Mouse (Mus musculus) stomach, embryonic 16.5 days (tissue): Measurements from ENCODE around the gene Xrcc2. TPM values are rescaled to one million over a fixed set of nuclear protein-coding genes. Genes with fewer than 3 reads are reported as not detected.
"Not testable (repeated sequence)": the region's sequence is repeated elsewhere in the genome, so short reads cannot be mapped to it uniquely, and the experiment has no call there.

Experiments used
- ATAC-seq: fragments of 200-750 bp; cut with Nextera tagmentation; 2 replicates; pipeline ENCODE4 v1.8.0; 2017; ENCODE audit warnings: moderate number of reproducible peaks, moderate TSS enrichment; ENCODE audit not compliant: insufficient read depth, low FRiP score
- H3K27ac ChIP-seq: fragments of 300-500 bp; sonication (generic); 2 replicates; pipeline ENCODE4 v1.5.1; 2014; ENCODE audit warnings: low read length
- H3K27me3 ChIP-seq: fragments of 300-500 bp; sonication (generic); 2 replicates; pipeline ENCODE4 v1.6.1; 2014; ENCODE audit warnings: low read length, control low read depth, mixed read lengths; ENCODE audit not compliant: control insufficient read depth, insufficient read depth
- H3K36me3 ChIP-seq: fragments of 300-500 bp; sonication (generic); 2 replicates; pipeline ENCODE4 v1.6.1; 2014; ENCODE audit warnings: low read length; ENCODE audit not compliant: control insufficient read depth, insufficient read depth
- H3K4me1 ChIP-seq: fragments of 300-500 bp; sonication (generic); 2 replicates; pipeline ENCODE4 v1.6.1; 2014; ENCODE audit warnings: low read length, control low read depth, mixed read lengths; ENCODE audit not compliant: control insufficient read depth, insufficient read depth
- H3K4me2 ChIP-seq: fragments of 300-500 bp; sonication (generic); 2 replicates; pipeline ENCODE4 v1.6.1; 2014; ENCODE audit warnings: low read depth, low read length, mixed read lengths
- H3K4me3 ChIP-seq: fragments of 300-500 bp; sonication (generic); replicated peaks from 2 replicates; pipeline ENCODE4 v1.5.1; 2014; ENCODE audit warnings: mild to moderate bottlenecking, low read length
- H3K9ac ChIP-seq: fragments of 300-500 bp; sonication (generic); 2 replicates; pipeline ENCODE4 v1.6.1; 2014; ENCODE audit warnings: low read length
- H3K9me3 ChIP-seq: fragments of 300-500 bp; sonication (generic); replicated peaks from 2 replicates; pipeline ENCODE4 v1.6.1; 2016; ENCODE audit warnings: low read length, control low read depth; ENCODE audit not compliant: control insufficient read depth
- WGBS: fragments of 180-500 bp; shearing (Covaris S2); extraction: QIAGEN DNeasy Blood & Tissue Kit; methylation state at CpG from one replicate; pipeline ENCODE4 v1.1.7; 2014; 5-methylcytosine and 5-hydroxymethylcytosine counted together
- polyA plus RNA-seq: library from polyadenylated mRNA; unstranded; fragments of >200 nt; fragmentation: Nextera tagmentation; extraction: Ambion mirVana; gene quantifications from 2 replicates; pipeline ENCODE4 v1.2.1, GENCODE M21; 2015

Gene Xrcc2
- polyA plus RNA-seq, 1 experiment from 2014 or later, result 7.2 TPM

- Histone ChIP-seq H3K27me3 (no peaks in the 10 kb centered on the region), H3K36me3 (no peaks in the 10 kb centered on the region), H3K9ac (no peak overlapping the region), H3K9me3 (no peaks in the 10 kb centered on the region), H3K27ac (no peak overlapping the region), H3K4me2 (no peak overlapping the region), H3K4me1 (no peaks in the 10 kb centered on the region), H3K4me3 (no peak overlapping the region)
- WGBS, result 77% methylated on average over 2 of the region's 2 CpGs
- no peak for ATAC-seq
These were observed 30.2 kb upstream of the Xrcc2 start for GRCm38 (mm10) chr5:25735861-25736260.

DNA sequence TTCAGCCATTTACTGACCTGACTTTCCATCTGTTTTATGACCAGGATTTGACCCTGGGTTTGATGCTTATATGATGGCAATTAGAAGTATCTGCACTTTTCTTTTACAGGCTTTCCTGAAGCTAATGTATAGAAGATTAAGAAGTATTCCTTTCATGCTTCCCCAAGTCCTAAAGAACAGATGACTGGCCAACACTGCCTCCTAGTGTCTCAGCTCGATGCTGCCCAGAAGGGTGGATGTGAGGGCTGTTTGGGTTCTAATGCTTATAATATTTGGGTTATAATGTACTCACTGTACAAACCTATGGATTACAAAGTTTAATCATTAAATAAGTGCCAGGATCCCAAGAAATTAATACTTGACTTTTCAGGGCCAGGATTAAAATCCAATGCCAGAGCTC is 28.7 kb upstream of the Xrcc2 start:
- 5% methylated on average over 1 of the region's 1 CpGs for WGBS
- ATAC-seq, result no peak
- no peak overlapping the region for H3K9ac ChIP-seq

DNA sequence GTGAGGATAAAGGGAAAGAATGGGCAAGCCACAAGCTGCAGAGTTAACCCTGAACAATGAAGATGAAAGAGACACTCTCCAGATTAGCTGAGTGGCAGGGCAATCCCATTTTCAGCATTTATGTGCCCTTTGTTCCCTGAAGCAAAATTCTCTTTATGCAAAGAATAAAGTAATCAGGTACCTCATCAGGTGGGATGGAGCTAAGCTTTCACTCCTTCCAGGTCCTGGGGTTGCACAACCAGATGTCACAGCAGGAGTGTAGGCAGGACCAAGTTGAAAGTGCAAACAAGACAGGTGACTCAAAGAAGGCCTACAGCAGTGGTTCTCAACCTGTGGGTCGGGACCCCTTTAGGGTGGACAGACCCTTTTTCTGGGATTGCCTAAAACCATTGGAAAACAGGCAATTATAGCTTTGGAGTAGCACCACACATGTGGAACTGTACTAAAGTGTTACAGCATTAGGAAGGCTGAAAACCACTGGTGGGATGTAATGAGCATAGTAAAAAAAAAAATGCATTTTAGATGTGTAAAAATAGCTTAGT is 18.6 kb upstream of the Xrcc2 start:
- WGBS, result 38% methylated on average over 1 of the region's 1 CpGs

More for the DNA sequence above, 28.7 kb upstream of the Xrcc2 start:
- Histone ChIP-seq H3K4me2 (no peak overlapping the region), H3K27ac (no peak overlapping the region), H3K4me3 (no peak overlapping the region), H3K4me1 (no peaks in the 10 kb centered on the region), H3K27me3 (no peaks in the 10 kb centered on the region), H3K36me3 (no peaks in the 10 kb centered on the region), H3K9me3 (no peaks in the 10 kb centered on the region)

GRCm38 (mm10) chr5:25723016-25723415 is 17.4 kb upstream of the Xrcc2 start:
- no peak overlapping the region for H3K4me2 ChIP-seq
- no peak overlapping the region for H3K9ac ChIP-seq
- no peak overlapping the region for H3K27ac ChIP-seq
- WGBS, result 79% methylated on average over 2 of the region's 2 CpGs
- no peaks in the 10 kb centered on the region for H3K9me3 ChIP-seq
- H3K4me1 ChIP-seq, result no peaks in the 10 kb centered on the region
- no peak for ATAC-seq
- no peak overlapping the region for H3K4me3 ChIP-seq
- no peaks in the 10 kb centered on the region for H3K27me3 ChIP-seq
- H3K36me3 ChIP-seq, result no peaks in the 10 kb centered on the region

More for the DNA sequence above, 18.6 kb upstream of the Xrcc2 start:
- Histone ChIP-seq H3K9me3 (no peaks in the 10 kb centered on the region), H3K9ac (no peak overlapping the region), H3K27ac (no peak overlapping the region), H3K36me3 (no peaks in the 10 kb centered on the region), H3K27me3 (no peaks in the 10 kb centered on the region), H3K4me1 (no peaks in the 10 kb centered on the region), H3K4me2 (no peak overlapping the region), H3K4me3 (no peak overlapping the region)
- ATAC-seq, result no peak

DNA sequence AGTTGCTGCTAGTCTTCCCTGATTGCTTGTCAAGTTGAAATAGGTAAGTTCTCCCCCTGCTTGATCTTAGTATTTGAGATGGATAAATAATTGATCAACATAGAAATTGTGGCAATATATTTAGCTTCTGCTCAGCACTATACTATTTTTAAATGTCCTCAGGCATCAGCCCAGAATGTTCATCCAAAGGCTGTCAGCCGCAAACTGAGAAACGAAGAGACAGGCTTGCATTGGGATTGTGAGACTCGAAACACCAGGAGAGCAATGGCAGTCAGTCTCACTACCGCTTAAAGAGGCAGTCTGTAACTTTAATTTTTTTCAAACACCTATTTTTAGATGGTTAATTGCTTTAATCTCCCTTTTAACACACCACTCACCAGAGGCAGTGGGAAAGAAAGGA is 13.8 kb upstream of the Xrcc2 start:
- H3K4me1 ChIP-seq, result no peaks in the 10 kb centered on the region
- H3K27me3 ChIP-seq, result no peaks in the 10 kb centered on the region
- H3K27ac ChIP-seq, result no peak overlapping the region
- H3K9me3 ChIP-seq, result no peaks in the 10 kb centered on the region
- no peak overlapping the region for H3K9ac ChIP-seq
- H3K4me3 ChIP-seq, result no peak overlapping the region
- no peak overlapping the region for H3K4me2 ChIP-seq
- H3K36me3 ChIP-seq, result no peaks in the 10 kb centered on the region
- WGBS, result 84% methylated on average over 4 of the region's 4 CpGs
- ATAC-seq, result no peak

- WGBS, result 92% methylated on average over 4 of the region's 4 CpGs
- H3K9me3 ChIP-seq, H3K9ac ChIP-seq, H3K36me3 ChIP-seq, H3K4me2 ChIP-seq, H3K4me1 ChIP-seq, H3K4me3 ChIP-seq, ATAC-seq, H3K27me3 ChIP-seq, H3K27ac ChIP-seq: not testable (repeated sequence)
These were observed 7.5 kb upstream of the Xrcc2 start for GRCm38 (mm10) chr5:25713001-25713706.

DNA sequence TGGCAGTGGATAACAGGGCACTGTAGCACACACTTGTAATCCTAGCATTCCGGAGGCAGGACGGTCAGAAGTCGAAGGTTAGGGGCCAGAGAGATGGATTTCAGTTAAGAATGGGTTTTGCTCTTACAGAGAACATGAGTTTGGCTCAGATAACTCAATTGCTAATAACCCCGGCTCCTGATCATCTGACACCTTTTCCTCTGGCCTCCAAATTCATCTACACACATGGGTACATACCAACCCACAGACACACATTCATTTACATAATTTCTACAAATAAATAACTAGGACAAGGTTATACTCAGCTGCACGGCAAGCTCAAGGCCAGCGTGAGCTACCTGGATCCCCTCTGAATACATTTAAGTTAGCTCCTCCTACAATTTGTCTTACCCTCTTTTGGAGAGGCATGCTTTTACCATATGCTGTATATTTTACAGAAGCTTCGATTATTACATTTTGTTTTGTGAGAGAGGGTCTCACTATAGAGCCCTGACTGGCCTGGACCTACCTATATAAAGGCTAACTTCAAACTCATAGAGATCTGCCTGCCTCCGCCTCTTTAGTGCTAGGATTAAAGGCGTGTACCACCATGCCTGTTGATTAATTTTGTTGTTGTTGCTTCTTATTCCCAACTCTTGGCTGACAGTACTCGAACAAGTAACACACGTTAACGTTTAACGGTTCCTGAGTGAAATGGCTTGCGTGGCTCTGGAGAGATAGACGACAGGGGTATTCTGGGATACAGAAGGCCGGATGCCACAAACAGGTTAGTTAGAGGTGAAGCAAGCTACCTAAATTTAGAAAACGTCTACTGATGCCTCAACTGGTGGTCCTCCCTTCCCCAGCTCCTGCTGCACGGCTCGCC is 691 bp downstream of the Xrcc2 start:
- Histone ChIP-seq H3K36me3 (peaks cover 3% of the 10 kb centered on the region; the same call in 1 of the 2 replicates), H3K27me3 (no peaks in the 10 kb centered on the region), H3K4me3 (peak overlapping the region; percentile 77), H3K27ac (peak overlapping the region; percentile 52; the same call in 1 of the 2 replicates), H3K4me2 (peak overlapping the region; percentile 83), H3K9ac (peak overlapping the region; percentile 83), H3K9me3 (no peaks in the 10 kb centered on the region), H3K4me1 (peaks cover 7% of the 10 kb centered on the region)
- WGBS, result 19% methylated on average over 19 of the region's 19 CpGs
- ATAC-seq, result no peak

- Histone ChIP-seq H3K27me3 (no peaks in the 10 kb centered on the region), H3K36me3 (0 out of 2 replicates have a peak, but pooled peaks cover 3% of the 10 kb centered on the region), H3K9ac (no peak overlapping the region), H3K9me3 (no peaks in the 10 kb centered on the region), H3K27ac (no peak overlapping the region), H3K4me1 (no peaks in the 10 kb centered on the region), H3K4me2 (no peak overlapping the region), H3K4me3 (no peak overlapping the region)
- 90% methylated on average over 7 of the region's 7 CpGs for WGBS
- ATAC-seq, result no peak
These were observed 7.7 kb downstream of the Xrcc2 start for GRCm38 (mm10) chr5:25697941-25698340.

DNA sequence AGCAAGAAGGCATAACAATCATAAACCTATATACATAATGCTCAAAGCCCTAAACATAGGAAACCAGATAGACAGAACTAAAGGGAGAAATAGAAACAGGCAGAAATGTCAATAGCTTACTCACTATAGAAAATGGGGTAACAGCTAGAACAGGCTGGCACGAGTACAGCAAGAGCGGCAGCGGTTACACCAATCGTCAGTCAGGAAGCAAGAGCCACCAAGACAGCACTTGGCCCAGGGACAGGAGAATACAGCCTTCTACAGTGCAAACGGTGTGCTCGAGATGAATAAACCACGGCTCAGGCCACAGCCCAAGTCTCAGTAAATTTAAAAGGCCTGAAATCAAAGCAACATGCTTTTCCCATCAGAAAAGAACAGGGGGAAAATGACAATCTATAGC is 9.4 kb downstream of the Xrcc2 start:
- WGBS, result 90% methylated on average over 7 of the region's 7 CpGs
- no peaks in the 10 kb centered on the region for H3K4me1 ChIP-seq
- H3K4me3 ChIP-seq, result no peak overlapping the region
- H3K4me2 ChIP-seq, result no peak overlapping the region
- 0 out of 2 replicates have a peak, but pooled peaks cover 3% of the 10 kb centered on the region for H3K36me3 ChIP-seq
- no peak overlapping the region for H3K9ac ChIP-seq
- H3K27ac ChIP-seq, result no peak overlapping the region
- H3K9me3 ChIP-seq, result no peaks in the 10 kb centered on the region
- H3K27me3 ChIP-seq, result no peaks in the 10 kb centered on the region
- no peak for ATAC-seq
